Comparison of ENCODE assay signal across 27 mouse cellular contexts in genomic region chr4:105133350-105134050, GRCm38 (mm10). TPM values are rescaled to one million over a fixed set of nuclear protein-coding genes. Genes with fewer than 3 reads are reported as not detected.
DNase-seq lines count a peak whose midpoint lies in the region; ATAC-seq and TF ChIP-seq lines count a peak whose summit lies in the region.
"Had no signal": no experiment of that assay in that cellular context is flagged by ENCODE, and none has a peak within 500 bp of the region (broad histone marks: within the 10 kb centered on the region; RNA-seq: fewer than 3 reads in every experiment).

No protein-coding gene starts in this region.

- H3K27ac ChIP-seq in heart, embryonic 16.5 days (ENCODE audit: low read length): peak overlapping the region; percentile 43; the same call in 1 of the 2 replicates
- H3K27ac ChIP-seq in heart, embryonic 12.5 days (ENCODE audit: poor library complexity, severe bottlenecking): no peak overlapping the region
- 0 out of 2 replicates have a peak overlapping the region, but pooled peaks have one; percentile 38 for H3K27ac ChIP-seq in midbrain, embryonic 10.5 days (replicated peaks)
- no peak overlapping the region for H3K27ac ChIP-seq in midbrain, embryonic 11.5 days (ENCODE audit: low read depth, low read length)
- H3K27ac ChIP-seq in intestine, postnatal 0 days (ENCODE audit: low read depth, low read length): no peak overlapping the region
- H3K27ac ChIP-seq: embryonic facial prominence, embryonic 12.5 days; embryonic facial prominence, embryonic 15.5 days; gastrocnemius, adult 2 months; heart, embryonic 13.5 days; hindbrain, embryonic 10.5 days; hindbrain, embryonic 13.5 days; intestine, embryonic 15.5 days had no signal

- H3K9me3 ChIP-seq in heart, embryonic 16.5 days (replicated peaks; ENCODE audit: control insufficient read depth, low read length): no peaks in the 10 kb centered on the region
- H3K9me3 ChIP-seq in heart, embryonic 12.5 days (replicated peaks): no peaks in the 10 kb centered on the region
- H3K9me3 ChIP-seq in midbrain, embryonic 10.5 days (replicated peaks): no peaks in the 10 kb centered on the region
- no peaks in the 10 kb centered on the region for H3K9me3 ChIP-seq in midbrain, embryonic 11.5 days (ENCODE audit: control insufficient read depth, low read length)
- no peaks in the 10 kb centered on the region for H3K9me3 ChIP-seq in intestine, postnatal 0 days (ENCODE audit: control insufficient read depth)
- H3K9me3 ChIP-seq: embryonic facial prominence, embryonic 12.5 days; embryonic facial prominence, embryonic 15.5 days; heart, embryonic 13.5 days; hindbrain, embryonic 10.5 days; hindbrain, embryonic 13.5 days; intestine, embryonic 15.5 days had no signal

- no peaks in the 10 kb centered on the region for H3K79me2 ChIP-seq in myocyte (ENCODE audit: control insufficient read depth, insufficient read depth)

- no peaks in the 10 kb centered on the region for H3K36me3 ChIP-seq in heart, embryonic 16.5 days (ENCODE audit: control insufficient read depth, insufficient read depth)
- H3K36me3 ChIP-seq in heart, embryonic 12.5 days: no peaks in the 10 kb centered on the region
- H3K36me3 ChIP-seq in midbrain, embryonic 10.5 days: no peaks in the 10 kb centered on the region
- H3K36me3 ChIP-seq in midbrain, embryonic 11.5 days (ENCODE audit: control insufficient read depth, insufficient read depth, low read length): no peaks in the 10 kb centered on the region
- H3K36me3 ChIP-seq in myocyte (ENCODE audit: control insufficient read depth, insufficient read depth): no peaks in the 10 kb centered on the region
- no peaks in the 10 kb centered on the region for H3K36me3 ChIP-seq in intestine, postnatal 0 days (ENCODE audit: control insufficient read depth, insufficient read depth)
- H3K36me3 ChIP-seq: embryonic facial prominence, embryonic 12.5 days; embryonic facial prominence, embryonic 15.5 days; heart, embryonic 13.5 days; hindbrain, embryonic 10.5 days; hindbrain, embryonic 13.5 days; intestine, embryonic 15.5 days had no signal

- H3ac ChIP-seq in myocyte (ENCODE audit: control insufficient read depth, insufficient read length): no peak overlapping the region

- 70% methylated on average over 4 of the region's 4 CpGs for WGBS in heart, embryonic 16.5 days
- WGBS in heart, embryonic 12.5 days: 73% methylated on average over 4 of the region's 4 CpGs
- WGBS in midbrain, embryonic 10.5 days: 83% methylated on average over 4 of the region's 4 CpGs
- WGBS in midbrain, embryonic 11.5 days: 84% methylated on average over 4 of the region's 4 CpGs
- WGBS in intestine, postnatal 0 days: 79% methylated on average over 4 of the region's 4 CpGs

- no peak for TF ChIP-seq CTCF in intestine, postnatal 0 days (IDR thresholded peaks at IDR 0.05; ENCODE audit: low read depth)

- peak; percentile 61 for ATAC-seq in heart, embryonic 16.5 days (replicated peaks; ENCODE audit: extremely low read depth, insufficient read depth, low FRiP score)
- ATAC-seq in heart, embryonic 12.5 days (ENCODE audit: insufficient number of reproducible peaks, low FRiP score): no peak
- no peak for ATAC-seq in midbrain, embryonic 11.5 days (ENCODE audit: low FRiP score)
- ATAC-seq in intestine, postnatal 0 days: no peak
- ATAC-seq: CD4-positive, CD25-positive, alpha-beta regulatory T cell, adult 4 months; forebrain, embryonic 14.5 days; forebrain, postnatal 0 days; hindbrain, embryonic 16.5 days; intestine, embryonic 15.5 days had no signal

- intact Hi-C loops in heart, postnatal 36 days (cut with DNase I): no loop called here

- no peak overlapping the region for H3K4me3 ChIP-seq in heart, embryonic 16.5 days (ENCODE audit: low read length)
- H3K4me3 ChIP-seq in heart, embryonic 12.5 days: no peak overlapping the region
- H3K4me3 ChIP-seq in midbrain, embryonic 10.5 days: no peak overlapping the region
- H3K4me3 ChIP-seq in midbrain, embryonic 11.5 days (ENCODE audit: low read depth, low read length): no peak overlapping the region
- no peak overlapping the region for H3K4me3 ChIP-seq in myocyte
- no peak overlapping the region for H3K4me3 ChIP-seq in intestine, postnatal 0 days (ENCODE audit: low read depth, low read length)
- H3K4me3 ChIP-seq: embryonic facial prominence, embryonic 12.5 days; embryonic facial prominence, embryonic 15.5 days; gastrocnemius, adult 2 months; heart, embryonic 13.5 days; hindbrain, embryonic 10.5 days; hindbrain, embryonic 13.5 days; intestine, embryonic 15.5 days had no signal

- H3K27me3 ChIP-seq in heart, embryonic 16.5 days (ENCODE audit: control insufficient read depth, insufficient read depth, low read length): no peaks in the 10 kb centered on the region
- no peaks in the 10 kb centered on the region for H3K27me3 ChIP-seq in heart, embryonic 12.5 days (replicated peaks)
- H3K27me3 ChIP-seq in midbrain, embryonic 10.5 days (ENCODE audit: low read depth, poor library complexity, severe bottlenecking): no peaks in the 10 kb centered on the region
- H3K27me3 ChIP-seq in midbrain, embryonic 11.5 days (ENCODE audit: control insufficient read depth, insufficient read depth, low read length): no peaks in the 10 kb centered on the region
- H3K27me3 ChIP-seq in myocyte (ENCODE audit: control insufficient read depth, insufficient read depth, insufficient read length): no peaks in the 10 kb centered on the region
- H3K27me3 ChIP-seq in intestine, postnatal 0 days (replicated peaks; ENCODE audit: control insufficient read depth, insufficient read depth, low read length): no peaks in the 10 kb centered on the region
- H3K27me3 ChIP-seq: embryonic facial prominence, embryonic 12.5 days; embryonic facial prominence, embryonic 15.5 days; heart, embryonic 13.5 days; hindbrain, embryonic 13.5 days; intestine, embryonic 15.5 days had no signal

- peaks cover 4% of the 10 kb centered on the region; the same call in 1 of the 2 replicates for H3K4me1 ChIP-seq in heart, embryonic 16.5 days (ENCODE audit: control insufficient read depth, insufficient read depth, low read length)
- H3K4me1 ChIP-seq in heart, embryonic 12.5 days (replicated peaks): 0 out of 2 replicates have a peak, but pooled peaks cover 4% of the 10 kb centered on the region
- no peaks in the 10 kb centered on the region for H3K4me1 ChIP-seq in midbrain, embryonic 10.5 days
- no peaks in the 10 kb centered on the region for H3K4me1 ChIP-seq in midbrain, embryonic 11.5 days (ENCODE audit: control insufficient read depth, insufficient read depth, low read length)
- no peaks in the 10 kb centered on the region for H3K4me1 ChIP-seq in intestine, postnatal 0 days (replicated peaks; ENCODE audit: control insufficient read depth, insufficient read depth, low read length)
- H3K4me1 ChIP-seq: embryonic facial prominence, embryonic 12.5 days; embryonic facial prominence, embryonic 15.5 days; hindbrain, embryonic 13.5 days; intestine, embryonic 15.5 days had no signal

- no peak overlapping the region for H3K4me2 ChIP-seq in heart, embryonic 16.5 days (ENCODE audit: low read depth, low read length)
- no peak overlapping the region for H3K4me2 ChIP-seq in heart, embryonic 12.5 days
- H3K4me2 ChIP-seq in midbrain, embryonic 11.5 days: no peak overlapping the region
- no peak overlapping the region for H3K4me2 ChIP-seq in myocyte (ENCODE audit: low read depth)
- H3K4me2 ChIP-seq in intestine, postnatal 0 days (replicated peaks; ENCODE audit: low read depth): no peak overlapping the region
- H3K4me2 ChIP-seq: embryonic facial prominence, embryonic 12.5 days; embryonic facial prominence, embryonic 15.5 days; heart, embryonic 13.5 days; hindbrain, embryonic 13.5 days; intestine, embryonic 15.5 days had no signal

- TF ChIP-seq POLR2A in myocyte (IDR thresholded peaks at IDR 0.05; ENCODE audit: insufficient read length, low read depth): no peak

- no peak overlapping the region for H3K9ac ChIP-seq in heart, embryonic 16.5 days (ENCODE audit: low read length)
- H3K9ac ChIP-seq in heart, embryonic 12.5 days: no peak overlapping the region
- no peak overlapping the region for H3K9ac ChIP-seq in midbrain, embryonic 11.5 days (ENCODE audit: low read length)
- H3K9ac ChIP-seq in intestine, postnatal 0 days (ENCODE audit: low read depth, low read length): no peak overlapping the region
- H3K9ac ChIP-seq: embryonic facial prominence, embryonic 12.5 days; embryonic facial prominence, embryonic 15.5 days; forebrain, postnatal 0 days; heart, embryonic 13.5 days; hindbrain, embryonic 13.5 days; intestine, embryonic 15.5 days had no signal

- peak; percentile 92 for DNase-seq in heart, adult 11 months
- no peak for DNase-seq in heart, postnatal 36 days
- no peak for DNase-seq in midbrain, embryonic 10.5 days (ENCODE audit: low spot score)
- DNase-seq in midbrain, embryonic 11.5 days (ENCODE audit: low spot score, missing footprints): no peak
- DNase-seq: adrenal gland, postnatal 36 days; cerebellum, adult 11 months; cerebellum, adult 2 months; cerebellum, adult 9-11 months; cerebellum, postnatal 25 days; forebrain, postnatal 0 days; gastrocnemius, adult 2 months; gastrocnemius, postnatal 14 days; kidney, adult 18-20 months had no signal

TF ChIP-seq in myocyte, 11 proteins besides CTCF, POLR2A, EP300 and RAD21 (continues in another document):
- TF ChIP-seq MYOD1 (IDR thresholded peaks at IDR 0.05; ENCODE audit: control insufficient read depth in 1 of 3, insufficient read length in 2 of 3, low read depth in 2 of 3) (peak; percentile 31 to 59 (median 36)), POLR2AphosphoS2 (IDR thresholded peaks at IDR 0.05; ENCODE audit: insufficient read length, low read depth) (no peak), MYOG (IDR thresholded peaks at IDR 0.05; ENCODE audit: control insufficient read depth in 1 of 3, insufficient read depth in 1 of 3, insufficient read length in 2 of 3, low read depth in 2 of 3) (peak in 1 of 3 experiments; percentile 64)

RNA-seq across cellular contexts. Expression of gene Plpp3, which starts 23.6 kb away (rescaled TPM):
- 10 to 100 TPM; 66.2 to 75.1 TPM for total RNA-seq in heart, postnatal 36 days (2021)
- 37.0 and 40.8 TPM in 2 replicates for polyA plus RNA-seq in heart, embryonic 16.5 days (2015; fragmentation: Nextera tagmentation; extraction: Ambion mirVana)
- 28.6 and 30.3 TPM in 2 replicates for polyA plus RNA-seq in heart, embryonic 12.5 days (2016; fragmentation: Nextera tagmentation; extraction: Ambion mirVana)
- polyA plus RNA-seq in midbrain, embryonic 10.5 days (2016; fragmentation: Nextera tagmentation; extraction: Ambion mirVana): 44.5 and 55.6 TPM in 2 replicates
- 46.3 and 47.0 TPM in 2 replicates for polyA plus RNA-seq in midbrain, embryonic 11.5 days (2014; fragmentation: Nextera tagmentation; extraction: Ambion mirVana)
- 12.7 TPM for polyA plus RNA-seq in myocyte (2012; fragmentation: generic; extraction: Trizol)
- 84.1 and 84.3 TPM in 2 replicates for polyA plus RNA-seq in intestine, postnatal 0 days (2015; fragmentation: Nextera tagmentation; extraction: Ambion mirVana)
- total RNA-seq: MEL had no signal

RNA-seq across cellular contexts. Expression of gene Prkaa2, which starts 23.8 kb away (rescaled TPM):
- 10 to 100 TPM; 76.0 to 78.1 TPM for total RNA-seq in heart, postnatal 36 days (2021)
- 45.3 and 49.7 TPM in 2 replicates for polyA plus RNA-seq in heart, embryonic 16.5 days (2015; fragmentation: Nextera tagmentation; extraction: Ambion mirVana)
- 48.2 and 53.1 TPM in 2 replicates for polyA plus RNA-seq in heart, embryonic 12.5 days (2016; fragmentation: Nextera tagmentation; extraction: Ambion mirVana)
- 1.9 and 2.6 TPM in 2 replicates for polyA plus RNA-seq in midbrain, embryonic 10.5 days (2016; fragmentation: Nextera tagmentation; extraction: Ambion mirVana)
- 3.7 and 4.4 TPM in 2 replicates for polyA plus RNA-seq in midbrain, embryonic 11.5 days (2014; fragmentation: Nextera tagmentation; extraction: Ambion mirVana)
- polyA plus RNA-seq in myocyte (2012; fragmentation: generic; extraction: Trizol): 2.2 TPM
- polyA plus RNA-seq in intestine, postnatal 0 days (2015; fragmentation: Nextera tagmentation; extraction: Ambion mirVana): 10.2 and 10.9 TPM in 2 replicates
- total RNA-seq: MEL had no signal
- polyA plus RNA-seq: CD4-positive, CD25-positive, alpha-beta regulatory T cell, adult 4 months had no signal

Comparison
In these comparisons a context has a peak if more than half of its experiments do, and no peak if none do; other contexts are left out.
1. H3K27ac ChIP-seq: peak in heart, embryonic 16.5 days (single experiment) and midbrain, embryonic 10.5 days (single experiment); none in heart, embryonic 12.5 days (single experiment), midbrain, embryonic 11.5 days (single experiment) and intestine, postnatal 0 days (single experiment).